Mouse (Mus musculus): ENCODE results near the gene Sparcl1.

The Sparcl1 gene

GRCm38 (mm10) chr5:104110171-104110920, 3.2 kb downstream of the Sparcl1 start:
- DNase-seq (ENCODE audit: low spot score): peak; percentile 44

GRCm38 (mm10) chr5:104109516-104109915, 4.0 kb downstream of the Sparcl1 start:
- peak; percentile 8 for DNase-seq (ENCODE audit: low spot score)

GRCm38 (mm10) chr5:104108879-104109369, 4.6 kb downstream of the Sparcl1 start:
- DNase-seq (ENCODE audit: low spot score): peak; percentile 64

GRCm38 (mm10) chr5:104108127-104108875, 5.2 kb downstream of the Sparcl1 start:
- DNase-seq (ENCODE audit: low spot score): peak; percentile 27

GRCm38 (mm10) chr5:104104111-104104510, 9.4 kb downstream of the Sparcl1 start:
- DNase-seq (ENCODE audit: low spot score): no peak

GRCm38 (mm10) chr5:104103171-104103570, 10.4 kb downstream of the Sparcl1 start:
- DNase-seq (ENCODE audit: low spot score): no peak

GRCm38 (mm10) chr5:104101678-104102531, 11.6 kb downstream of the Sparcl1 start:
- peak; percentile 15 for DNase-seq (ENCODE audit: low spot score)

- no peak for DNase-seq (ENCODE audit: low spot score)
These were observed 17.2 kb downstream of the Sparcl1 start for GRCm38 (mm10) chr5:104096078-104096938.

GRCm38 (mm10) chr5:104095416-104096077, 18.0 kb downstream of the Sparcl1 start:
- no peak for DNase-seq (ENCODE audit: low spot score)

GRCm38 (mm10) chr5:104089751-104090150, 23.8 kb downstream of the Sparcl1 start:
- no peak for DNase-seq (ENCODE audit: low spot score)

GRCm38 (mm10) chr5:104085366-104085765, 28.2 kb downstream of the Sparcl1 start:
- DNase-seq (ENCODE audit: low spot score): no peak

GRCm38 (mm10) chr5:104080736-104081135, 32.8 kb downstream of the Sparcl1 start:
- no peak for DNase-seq (ENCODE audit: low spot score)

- DNase-seq (ENCODE audit: low spot score): no peak
These were observed 36.0 kb downstream of the Sparcl1 start, which contains the start of gene Gm17660 for GRCm38 (mm10) chr5:104077508-104077907. Gene Gm17660, minus strand, starts transcription at chr5:104077608.

GRCm38 (mm10) chr5:104076361-104076760, 37.2 kb downstream of the Sparcl1 start:
- no peak for DNase-seq (ENCODE audit: low spot score)

- peak; percentile 73 for DNase-seq (ENCODE audit: low spot score)
These were observed 39.1 kb downstream of the Sparcl1 start for GRCm38 (mm10) chr5:104074388-104074787.

GRCm38 (mm10) chr5:104073602-104074001, 39.9 kb downstream of the Sparcl1 start:
- DNase-seq (ENCODE audit: low spot score): no peak

- DNase-seq (ENCODE audit: low spot score): peak; percentile 66
These were observed 41.2 kb downstream of the Sparcl1 start for GRCm38 (mm10) chr5:104072272-104072886.

GRCm38 (mm10) chr5:104071048-104071447, 42.5 kb downstream of the Sparcl1 start:
- DNase-seq (ENCODE audit: low spot score): no peak

- DNase-seq (ENCODE audit: low spot score): peak; percentile 16
These were observed 44.8 kb downstream of the Sparcl1 start for GRCm38 (mm10) chr5:104068751-104069150.
